Mouse (Mus musculus) MEL (cell line): Measurements from ENCODE around the gene Cyb5d2. TPM values are rescaled to one million over a fixed set of nuclear protein-coding genes. Genes with fewer than 3 reads are reported as not detected.

ENCODE experiments used
- DNase-seq: peaks from one replicate; pipeline ENCODE4 v3.0.0; 2011; ENCODE audit warnings: low read depth, low spot score
- H3K27ac ChIP-seq: 2 replicates; pipeline ENCODE4 v1.5.1; 2012; ENCODE audit warnings: low read depth, mild to moderate bottlenecking, control low read depth, low read length, moderate library complexity; ENCODE audit not compliant: control insufficient read depth
- H3K27me3 ChIP-seq, 2 experiments: fragments of 150-350 bp in 1 of 2; sonication (generic) in 1 of 2; 2 replicates each; pipeline ENCODE4 v1.6.1; 2012; ENCODE audit warnings: low read length in 2 of 2, mild to moderate bottlenecking in 2 of 2, improper control_type of control experiment in 1 of 2, moderate library complexity in 1 of 2; ENCODE audit not compliant: insufficient read depth in 2 of 2, control insufficient read depth in 1 of 2
- H3K36me3 ChIP-seq, 2 experiments: 2 replicates each; pipeline ENCODE4 v1.6.1; 2012 to 2014; ENCODE audit warnings: low read length in 2 of 2, improper control_type of control experiment in 1 of 2, inconsistent platforms in 1 of 2, mild to moderate bottlenecking in 1 of 2; ENCODE audit not compliant: insufficient read depth in 2 of 2, control insufficient read depth in 1 of 2
- H3K4me1 ChIP-seq, 2 experiments: fragments of 150-350 bp in 1 of 2; sonication (generic) in 1 of 2; 2 replicates each; pipeline ENCODE4 v1.6.1; 2012; ENCODE audit warnings: low read length in 2 of 2, improper control_type of control experiment in 1 of 2, mild to moderate bottlenecking in 1 of 2; ENCODE audit not compliant: insufficient read depth in 2 of 2, control insufficient read depth in 1 of 2
- H3K4me3 ChIP-seq, 2 experiments: fragments of 150-350 bp in 1 of 2; sonication (generic) in 1 of 2; 2 replicates each; pipeline ENCODE4 v1.5.1; 2012; ENCODE audit warnings: low read depth in 2 of 2, low read length in 2 of 2, mild to moderate bottlenecking in 2 of 2, moderate library complexity in 2 of 2, control low read depth in 1 of 2, improper control_type of control experiment in 1 of 2; ENCODE audit not compliant: control insufficient read depth in 1 of 2, insufficient read depth in 1 of 2
- H3K79me2 ChIP-seq: 2 replicates; pipeline ENCODE4 v1.6.1; 2012; ENCODE audit warnings: mild to moderate bottlenecking, low read length, moderate library complexity; ENCODE audit not compliant: control insufficient read depth, poor library complexity, insufficient read depth
- H3K9ac ChIP-seq: 2 replicates; pipeline ENCODE4 v1.6.1; 2012; ENCODE audit warnings: low read depth, mild to moderate bottlenecking, control low read depth, low read length, moderate library complexity; ENCODE audit not compliant: control insufficient read depth, poor library complexity, severe bottlenecking
- H3K9me3 ChIP-seq: fragments of 150-350 bp; sonication (generic); replicated peaks from 2 replicates; pipeline ENCODE4 v1.6.1; 2012; ENCODE audit warnings: mild to moderate bottlenecking, low read length, improper control_type of control experiment, moderate library complexity; ENCODE audit not compliant: insufficient read depth
- BHLHE40 ChIP-seq: IDR thresholded peaks from 2 replicates; pipeline ENCODE4 v1.6.1; 2012; ENCODE audit warnings: low read depth, mild to moderate bottlenecking, inconsistent platforms, low read length, improper control_type of control experiment, borderline replicate concordance
- CHD2 ChIP-seq: IDR thresholded peaks from 2 replicates; pipeline ENCODE4 v1.6.1; 2011; ENCODE audit warnings: low read length, improper control_type of control experiment
- ETS1 ChIP-seq: IDR thresholded peaks from 2 replicates; pipeline ENCODE4 v1.6.1; 2012; ENCODE audit warnings: low read depth, mild to moderate bottlenecking, inconsistent platforms, low read length, improper control_type of control experiment, moderate library complexity
- GABPA ChIP-seq: IDR thresholded peaks from 2 replicates; pipeline ENCODE4 v1.6.1; 2012; ENCODE audit warnings: low read depth, mild to moderate bottlenecking, inconsistent platforms, low read length, improper control_type of control experiment, moderate library complexity
- GATA1 ChIP-seq: IDR thresholded peaks from 2 replicates; pipeline ENCODE4 v1.6.1; 2011; ENCODE audit warnings: low read depth, low read length, improper control_type of control experiment
- KAT2A ChIP-seq: conservative IDR thresholded peaks from 2 replicates; pipeline ENCODE4 v1.6.1; 2012; ENCODE audit warnings: low read depth, low read length, improper control_type of control experiment, inconsistent platforms
- MAFK ChIP-seq: IDR thresholded peaks from 2 replicates; pipeline ENCODE4 v1.6.1; 2011; ENCODE audit warnings: low read depth, mild to moderate bottlenecking, low read length, improper control_type of control experiment, borderline replicate concordance
- MAZ ChIP-seq: IDR thresholded peaks from 2 replicates; pipeline ENCODE4 v1.6.1; 2012; ENCODE audit warnings: low read depth, mild to moderate bottlenecking, inconsistent platforms, low read length, improper control_type of control experiment
- MEF2A ChIP-seq: IDR thresholded peaks from 2 replicates; pipeline ENCODE4 v1.6.1; 2014; ENCODE audit warnings: low read depth, mild to moderate bottlenecking, inconsistent platforms, low read length, improper control_type of control experiment; ENCODE audit not compliant: poor library complexity, insufficient replicate concordance, severe bottlenecking; ENCODE audit errors: extremely low read depth
- MXI1 ChIP-seq: IDR thresholded peaks from 2 replicates; pipeline ENCODE4 v1.6.1; 2011; ENCODE audit warnings: mild to moderate bottlenecking, low read depth, low read length, improper control_type of control experiment
- MYC ChIP-seq: IDR thresholded peaks from 2 replicates; pipeline ENCODE4 v1.6.1; 2011; ENCODE audit warnings: low read depth, mild to moderate bottlenecking, low read length, improper control_type of control experiment, moderate library complexity
- NELFE ChIP-seq: IDR thresholded peaks from 2 replicates; pipeline ENCODE4 v1.6.1; 2011; ENCODE audit warnings: low read depth, low read length, improper control_type of control experiment
- NRF1 ChIP-seq: IDR thresholded peaks from 2 replicates; pipeline ENCODE4 v1.6.1; 2014; ENCODE audit warnings: low read depth, mild to moderate bottlenecking, inconsistent platforms, low read length, improper control_type of control experiment, moderate library complexity; ENCODE audit not compliant: poor library complexity, insufficient read depth, severe bottlenecking
- POLR2AphosphoS2 ChIP-seq: IDR thresholded peaks from 2 replicates; pipeline ENCODE4 v1.6.1; 2011; ENCODE audit warnings: low read length, improper control_type of control experiment
- POLR2AphosphoS5 ChIP-seq: IDR thresholded peaks from 2 replicates; pipeline ENCODE4 v1.6.1; 2012; ENCODE audit warnings: low read depth, borderline replicate concordance, mild to moderate bottlenecking, inconsistent platforms, low read length, moderate library complexity, mixed read lengths
- RCOR1 ChIP-seq: IDR thresholded peaks from 2 replicates; pipeline ENCODE4 v1.6.1; 2012; ENCODE audit warnings: low read depth, mild to moderate bottlenecking, inconsistent platforms, low read length, improper control_type of control experiment
- TAL1 ChIP-seq: IDR thresholded peaks from 2 replicates; pipeline ENCODE4 v1.6.1; 2012; ENCODE audit warnings: mild to moderate bottlenecking, inconsistent platforms, low read length, moderate library complexity, mixed read lengths
- TBP ChIP-seq: IDR thresholded peaks from 2 replicates; pipeline ENCODE4 v1.8.0; 2011; ENCODE audit warnings: low read depth, low read length, improper control_type of control experiment
- USF2 ChIP-seq, 2 experiments: IDR thresholded peaks; 2 replicates each; pipeline ENCODE4 v1.6.1; 2011 to 2012; ENCODE audit warnings: improper control_type of control experiment in 2 of 2, low read length in 2 of 2, borderline replicate concordance in 1 of 2, inconsistent platforms in 1 of 2, low read depth in 1 of 2, mild to moderate bottlenecking in 1 of 2; ENCODE audit not compliant: insufficient read depth in 1 of 2
- ZKSCAN1 ChIP-seq: IDR thresholded peaks from 2 replicates; pipeline ENCODE4 v1.6.1; 2012; ENCODE audit warnings: low read depth, mild to moderate bottlenecking, inconsistent platforms, low read length, improper control_type of control experiment, moderate library complexity
- polyA plus RNA-seq, 2 experiments: library from polyadenylated mRNA; stranded (reverse) in 1 of 2; unstranded in 1 of 2; fragments of >175 nt in 1 of 2; fragments of >200 nt in 1 of 2; gene quantifications; 2 replicates each; pipeline versions ENCODE4 v1.2.1 to v1.2.4; 2012; ENCODE audit warnings: low replicate concordance in 2 of 2, low read depth in 1 of 2; ENCODE audit not compliant: insufficient read length in 2 of 2, insufficient read depth in 1 of 2, missing spikeins in 1 of 2
- total RNA-seq: library from RNA; depleted of rRNA; stranded (reverse); fragments of 300-350 nt; gene quantifications from 2 replicates; pipeline ENCODE4 v1.2.3, GENCODE M21; 2012

Cyb5d2 gene
- total and polyA plus RNA-seq, 3 experiments: 4.6 to 7.2 TPM; not detected in 1

DNA sequence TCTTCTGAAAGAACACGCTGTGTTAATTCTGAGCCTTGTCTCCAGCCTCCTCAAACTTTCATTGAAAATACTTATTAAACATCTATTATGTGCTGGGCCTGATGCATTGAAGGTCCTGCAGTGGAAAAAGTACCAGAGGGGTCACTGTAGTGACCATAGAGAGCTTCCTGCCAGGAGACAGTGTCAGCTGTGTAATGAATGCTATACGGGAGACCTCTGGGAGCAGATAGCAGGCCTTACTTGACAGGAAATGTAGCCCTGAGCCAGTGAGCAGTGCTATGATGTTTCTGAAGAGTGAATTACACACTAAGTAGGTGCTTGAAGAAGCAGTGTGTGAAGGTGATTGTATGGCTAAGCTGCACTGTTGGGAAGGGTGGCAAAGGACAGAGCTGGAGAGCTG is 49.6 kb upstream of the Cyb5d2 start:
- TF ChIP-seq POLR2AphosphoS2: no peak
- TF ChIP-seq TBP: no peak
- TF ChIP-seq MAFK: no peak
- no peak overlapping the region for H3K27ac ChIP-seq
- no peak overlapping the region for H3K9ac ChIP-seq
- no peaks in the 10 kb centered on the region for H3K27me3 ChIP-seq
- H3K79me2 ChIP-seq: no peaks in the 10 kb centered on the region
- no peaks in the 10 kb centered on the region for H3K4me1 ChIP-seq
- H3K9me3 ChIP-seq: no peaks in the 10 kb centered on the region
- H3K36me3 ChIP-seq: peaks cover 0 to 40% of the 10 kb centered on the region in 2 experiments; a peak in 2 of 4 replicates
- no peak for DNase-seq
- no peak overlapping the region for H3K4me3 ChIP-seq

DNA sequence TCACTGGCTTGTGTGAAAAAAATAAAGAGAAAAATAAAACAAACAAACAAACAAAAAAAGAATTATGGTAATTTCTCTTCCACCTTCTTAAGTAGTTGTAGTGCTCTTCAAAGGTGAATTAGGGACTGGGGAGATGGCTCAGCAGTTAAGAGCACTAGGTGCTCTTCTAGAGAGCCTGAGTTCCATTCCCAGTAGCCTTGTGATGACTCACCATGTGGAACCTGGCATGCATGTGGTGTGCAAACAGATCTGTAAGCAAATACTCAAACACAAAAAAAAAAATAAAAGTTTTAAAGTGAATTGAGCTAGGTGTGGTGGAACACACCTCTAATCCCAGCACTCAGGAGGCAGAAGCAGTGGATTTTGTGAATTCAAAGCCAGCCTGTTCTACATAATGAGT is 47.6 kb upstream of the Cyb5d2 start:
- H3K27ac ChIP-seq: no peak overlapping the region
- H3K4me3 ChIP-seq: no peak overlapping the region
- TF ChIP-seq RCOR1 (no peak), ZKSCAN1 (no peak), MYC (no peak), GABPA (no peak)
- TF ChIP-seq, all 39 proteins: peak for 0
- no peaks in the 10 kb centered on the region for H3K4me1 ChIP-seq
- DNase-seq: no peak
- H3K27me3 ChIP-seq: no peaks in the 10 kb centered on the region
- peaks cover 0 to 36% of the 10 kb centered on the region in 2 experiments; a peak in 2 of 4 replicates for H3K36me3 ChIP-seq
- no peaks in the 10 kb centered on the region for H3K9me3 ChIP-seq
- no peaks in the 10 kb centered on the region for H3K79me2 ChIP-seq
- no peak overlapping the region for H3K9ac ChIP-seq

GRCm38 (mm10) chr11:72842731-72843130 is 46.8 kb upstream of the Cyb5d2 start:
- Histone ChIP-seq H3K9ac (no peak overlapping the region), H3K79me2 (no peaks in the 10 kb centered on the region), H3K4me3 (no peak overlapping the region), H3K36me3 (peaks cover 0 to 31% of the 10 kb centered on the region in 2 experiments; a peak in 2 of 4 replicates), H3K9me3 (no peaks in the 10 kb centered on the region), H3K27me3 (no peaks in the 10 kb centered on the region), H3K4me1 (no peaks in the 10 kb centered on the region), H3K27ac (no peak overlapping the region)
- TF ChIP-seq TAL1 (no peak), MYC (no peak), MEF2A (no peak), KAT2A (no peak), ZKSCAN1 (no peak), MXI1 (no peak), NRF1 (no peak), TBP (no peak), CHD2 (no peak), BHLHE40 (no peak), USF2 (IDR thresholded peaks at IDR 0.05; ENCODE audit: borderline replicate concordance in 1 of 2, insufficient read depth in 1 of 2, low read depth in 1 of 2, low read length in 2 of 2) (no peak), POLR2AphosphoS5 (no peak), GATA1 (no peak), ETS1 (no peak), RCOR1 (no peak), MAFK (no peak), GABPA (no peak), MAZ (no peak), NELFE (no peak)
- DNase-seq: no peak
